Mouse (Mus musculus) spleen, adult 2 months (tissue): ENCODE data around the gene Etnk2. TPM values are rescaled to one million over a fixed set of nuclear protein-coding genes. Genes with fewer than 3 reads are reported as not detected.
A peak's percentile ranks its signal among the peaks of the same experiment; 100 is the strongest.

Experiments used
- DNase-seq, 2 experiments: peaks; one replicate each; pipeline versions ENCODE4 v3.0.0 to v3.0.0-alpha.2; 2012 to 2021; ENCODE audit warnings: low spot score in 2 of 2, low read depth in 1 of 2
- H3K27ac ChIP-seq: fragments of 200-500 bp; 2 replicates; pipeline ENCODE4 v1.5.1; 2012; ENCODE audit warnings: low read length, inconsistent platforms; ENCODE audit not compliant: insufficient read depth
- H3K27me3 ChIP-seq: fragments of 200-500 bp; 2 replicates; pipeline ENCODE4 v1.6.1; 2012; ENCODE audit warnings: mild to moderate bottlenecking, moderate library complexity, low read length, inconsistent platforms; ENCODE audit not compliant: control insufficient read depth, insufficient read depth
- H3K36me3 ChIP-seq: fragments of 200-500 bp; 2 replicates; pipeline ENCODE4 v1.6.1; 2012; ENCODE audit warnings: mild to moderate bottlenecking, low read length, inconsistent platforms; ENCODE audit not compliant: control insufficient read depth, insufficient read depth
- H3K4me1 ChIP-seq: fragments of 200-500 bp; 2 replicates; pipeline ENCODE4 v1.6.1; 2011; ENCODE audit warnings: inconsistent platforms; ENCODE audit not compliant: control insufficient read depth, insufficient read depth, insufficient read length
- H3K4me3 ChIP-seq: fragments of 200-500 bp; 2 replicates; pipeline ENCODE4 v1.5.1; 2011; ENCODE audit warnings: mild to moderate bottlenecking, inconsistent platforms; ENCODE audit not compliant: insufficient read depth, insufficient read length; ENCODE audit errors: extremely low read depth
- CTCF ChIP-seq: fragments of 200-500 bp; IDR thresholded peaks from 2 replicates; pipeline ENCODE4 v1.5.1; 2011; ENCODE audit warnings: mild to moderate bottlenecking, inconsistent platforms; ENCODE audit not compliant: insufficient read depth, insufficient read length, insufficient replicate concordance; ENCODE audit errors: extremely low read depth
- POLR2A ChIP-seq: fragments of 200-500 bp; IDR thresholded peaks from 2 replicates; pipeline ENCODE4 v1.6.1; 2011; ENCODE audit warnings: low read depth, low read length, inconsistent platforms
- WGBS: fragments of 180-500 bp; shearing (Covaris S2); methylation state at CpG from one replicate; pipeline ENCODE4 v1.1.7; 2018; 5-methylcytosine and 5-hydroxymethylcytosine counted together
- polyA plus RNA-seq: library from polyadenylated mRNA; depleted of rRNA; stranded (reverse); fragments of >200 nt; gene quantifications from 2 replicates; pipeline ENCODE4 v1.2.3, GENCODE M21; 2012

Gene Etnk2
- polyA plus RNA-seq, 1 experiment, result 0.20 TPM

- TF ChIP-seq CTCF (no peak), POLR2A (no peak)
- Histone ChIP-seq H3K36me3 (no peaks in the 10 kb centered on the region), H3K27ac (no peak overlapping the region), H3K4me3 (no peak overlapping the region), H3K27me3 (peaks cover 9% of the 10 kb centered on the region; the same call in 1 of the 2 replicates), H3K4me1 (peaks cover 7% of the 10 kb centered on the region; the same call in 1 of the 2 replicates)
- no peak for DNase-seq
- WGBS, result 89% methylated on average over 5 of the region's 5 CpGs
Observed at GRCm38 (mm10) chr1:133362103-133362502, 1.3 kb upstream of the Etnk2 start.

GRCm38 (mm10) chr1:133364022-133364630 is 754 bp downstream of the Etnk2 start:
- Histone ChIP-seq H3K36me3 (no peaks in the 10 kb centered on the region), H3K27me3 (peaks cover 9% of the 10 kb centered on the region; the same call in 1 of the 2 replicates), H3K27ac (no peak overlapping the region), H3K4me1 (peaks cover 15% of the 10 kb centered on the region), H3K4me3 (peak overlapping the region; percentile 58; the same call in 1 of the 2 replicates)
- no peak for DNase-seq
- WGBS, result 14% methylated on average over 27 of the region's 27 CpGs
- TF ChIP-seq POLR2A, result no peak
- no peak for TF ChIP-seq CTCF

GRCm38 (mm10) chr1:133364890-133365289 is 1.5 kb downstream of the Etnk2 start:
- 79% methylated on average over 2 of the region's 2 CpGs for WGBS
- TF ChIP-seq CTCF (no peak), POLR2A (no peak)
- DNase-seq, result no peak
- peaks cover 9% of the 10 kb centered on the region; the same call in 1 of the 2 replicates for H3K27me3 ChIP-seq
- no peak overlapping the region for H3K27ac ChIP-seq
- no peak overlapping the region for H3K4me3 ChIP-seq
- H3K4me1 ChIP-seq, result peaks cover 15% of the 10 kb centered on the region
- H3K36me3 ChIP-seq, result no peaks in the 10 kb centered on the region

- Histone ChIP-seq H3K4me3 (no peak overlapping the region), H3K4me1 (peaks cover 15% of the 10 kb centered on the region), H3K36me3 (no peaks in the 10 kb centered on the region), H3K27me3 (peaks cover 9% of the 10 kb centered on the region; the same call in 1 of the 2 replicates), H3K27ac (0 out of 2 replicates have a peak overlapping the region, but pooled peaks have one; percentile 10)
- 60% methylated on average over 10 of the region's 10 CpGs for WGBS
- TF ChIP-seq CTCF (no peak), POLR2A (no peak)
- DNase-seq, result no peak
Observed at GRCm38 (mm10) chr1:133366951-133367605, 3.7 kb downstream of the Etnk2 start.

- Histone ChIP-seq H3K27ac (0 out of 2 replicates have a peak overlapping the region, but pooled peaks have one; percentile 10), H3K4me1 (peaks cover 15% of the 10 kb centered on the region), H3K4me3 (no peak overlapping the region), H3K36me3 (no peaks in the 10 kb centered on the region), H3K27me3 (peaks cover 9% of the 10 kb centered on the region; the same call in 1 of the 2 replicates)
- TF ChIP-seq POLR2A, result no peak
- TF ChIP-seq CTCF, result no peak
- DNase-seq, result no peak
- 52% methylated on average over 11 of the region's 11 CpGs for WGBS
Observed at GRCm38 (mm10) chr1:133367606-133368488, 4.5 kb downstream of the Etnk2 start.

GRCm38 (mm10) chr1:133368644-133369043 is 5.3 kb downstream of the Etnk2 start:
- no peak for DNase-seq
- H3K36me3 ChIP-seq, result no peaks in the 10 kb centered on the region
- TF ChIP-seq CTCF (no peak), POLR2A (no peak)
- peaks cover 5% of the 10 kb centered on the region; the same call in 1 of the 2 replicates for H3K27me3 ChIP-seq
- WGBS, result 78% methylated on average over 10 of the region's 10 CpGs
- H3K4me1 ChIP-seq, result peaks cover 14% of the 10 kb centered on the region
- H3K4me3 ChIP-seq, result no peak overlapping the region
- H3K27ac ChIP-seq, result no peak overlapping the region
